Mouse (Mus musculus): ENCODE results near the gene Tgfbr2. TPM values are rescaled to one million over a fixed set of nuclear protein-coding genes. Genes with fewer than 3 reads are reported as not detected.

The Tgfbr2 gene
- polyA plus RNA-seq (2012; rRNA removed), result 2.6 and 3.2 TPM in 2 replicates
- 4.2 and 4.8 TPM in 2 replicates for polyA plus RNA-seq (2014; fragmentation: Nextera tagmentation; extraction: Ambion mirVana)

- Histone ChIP-seq H3K4me2 (ENCODE audit: low read depth) (peak within 1 kb of the TSS; percentile 76), H3K36me3 (replicated peaks; ENCODE audit: control insufficient read depth, insufficient read depth, low read depth) (no peaks in the 10 kb centered on the region), H3K9me3 (ENCODE audit: control insufficient read depth, low read length) (no peaks in the 10 kb centered on the region), H3K4me1 (replicated peaks; ENCODE audit: control insufficient read depth in 2 of 2, insufficient read depth in 2 of 2, low read length in 1 of 2) (peaks cover 0 to 16% of the 10 kb centered on the region in 2 experiments; a peak in 2 of 4 replicates), H3K27me3 (ENCODE audit: control insufficient read depth, insufficient read depth, low read length) (peaks cover 3% of the 10 kb centered on the region), H3K9ac (replicated peaks) (peak within 1 kb of the TSS; percentile 63), H3K4me3 (ENCODE audit: insufficient read depth in 1 of 2, low read depth in 2 of 2, low read length in 2 of 2) (peak within 1 kb of the TSS; percentile 67 to 68), H3K27ac (no peak within 1 kb of the TSS; the same call in 1 of the 2 replicates)
- TF ChIP-seq EP300 (IDR thresholded peaks at IDR 0.05; ENCODE audit: low read depth) (no peak), CTCF (IDR thresholded peaks at IDR 0.05; ENCODE audit: low read depth) (no peak)
- under 1% methylated on average over 90 of the region's 90 CpGs for WGBS (ENCODE audit: insufficient replicate concordance)
- ATAC-seq (ENCODE audit: insufficient read depth) (peak; percentile 65), DNase-seq (ENCODE audit: low read depth in 3 of 3, low spot score in 3 of 3) (peak in 2 of 3 experiments; percentile 42 to 43)
Measured at GRCm38 (mm10) chr9:116174481-116175461, at the start of gene Tgfbr2. Tgfbr2 (minus strand) TSS chr9:116175360.

- DNase-seq (ENCODE audit: low read depth in 3 of 3, low spot score in 3 of 3), result no peak
- H3K9ac ChIP-seq (replicated peaks), result no peak overlapping the region
- no peaks in the 10 kb centered on the region for H3K9me3 ChIP-seq (ENCODE audit: control insufficient read depth, low read length)
- TF ChIP-seq EP300 (IDR thresholded peaks at IDR 0.05; ENCODE audit: low read depth) (no peak), CTCF (IDR thresholded peaks at IDR 0.05; ENCODE audit: low read depth) (no peak)
- no peaks in the 10 kb centered on the region for H3K4me1 ChIP-seq (replicated peaks; ENCODE audit: control insufficient read depth in 2 of 2, insufficient read depth in 2 of 2, low read length in 1 of 2)
- no peaks in the 10 kb centered on the region for H3K27me3 ChIP-seq (ENCODE audit: control insufficient read depth, insufficient read depth, low read length)
- no peaks in the 10 kb centered on the region for H3K36me3 ChIP-seq (replicated peaks; ENCODE audit: control insufficient read depth, insufficient read depth, low read depth)
- WGBS (ENCODE audit: insufficient replicate concordance), result 55% methylated on average over 6 of the region's 6 CpGs
- H3K27ac ChIP-seq, result no peak overlapping the region
- no peak overlapping the region for H3K4me2 ChIP-seq (ENCODE audit: low read depth)
- no peak overlapping the region for H3K4me3 ChIP-seq (ENCODE audit: insufficient read depth in 1 of 2, low read depth in 2 of 2, low read length in 2 of 2)
- ATAC-seq (ENCODE audit: insufficient read depth), result no peak
Measured at GRCm38 (mm10) chr9:116223368-116223767, 48.2 kb upstream of the Tgfbr2 start.

GRCm38 (mm10) chr9:116222643-116223042 lies 47.5 kb upstream of the Tgfbr2 start:
- Histone ChIP-seq H3K9ac (replicated peaks) (no peak overlapping the region), H3K4me3 (ENCODE audit: insufficient read depth in 1 of 2, low read depth in 2 of 2, low read length in 2 of 2) (no peak overlapping the region), H3K36me3 (replicated peaks; ENCODE audit: control insufficient read depth, insufficient read depth, low read depth) (no peaks in the 10 kb centered on the region), H3K4me2 (ENCODE audit: low read depth) (no peak overlapping the region), H3K9me3 (ENCODE audit: control insufficient read depth, low read length) (no peaks in the 10 kb centered on the region), H3K4me1 (replicated peaks; ENCODE audit: control insufficient read depth in 2 of 2, insufficient read depth in 2 of 2, low read length in 1 of 2) (no peaks in the 10 kb centered on the region), H3K27ac (no peak overlapping the region), H3K27me3 (ENCODE audit: control insufficient read depth, insufficient read depth, low read length) (no peaks in the 10 kb centered on the region)
- 58% methylated on average over 5 of the region's 5 CpGs for WGBS (ENCODE audit: insufficient replicate concordance)
- no peak for TF ChIP-seq EP300 (IDR thresholded peaks at IDR 0.05; ENCODE audit: low read depth)
- ATAC-seq (ENCODE audit: insufficient read depth) (no peak), DNase-seq (ENCODE audit: low read depth in 3 of 3, low spot score in 3 of 3) (no peak)

- Histone ChIP-seq H3K4me3 (ENCODE audit: insufficient read depth in 1 of 2, low read depth in 2 of 2, low read length in 2 of 2) (no peak overlapping the region), H3K4me1 (replicated peaks; ENCODE audit: control insufficient read depth in 2 of 2, insufficient read depth in 2 of 2, low read length in 1 of 2) (no peaks in the 10 kb centered on the region), H3K27me3 (ENCODE audit: control insufficient read depth, insufficient read depth, low read length) (no peaks in the 10 kb centered on the region), H3K9me3 (ENCODE audit: control insufficient read depth, low read length) (no peaks in the 10 kb centered on the region), H3K9ac (replicated peaks) (no peak overlapping the region), H3K36me3 (replicated peaks; ENCODE audit: control insufficient read depth, insufficient read depth, low read depth) (no peaks in the 10 kb centered on the region), H3K4me2 (ENCODE audit: low read depth) (no peak overlapping the region), H3K27ac (no peak overlapping the region)
- ATAC-seq (ENCODE audit: insufficient read depth) (no peak), DNase-seq (ENCODE audit: low read depth in 3 of 3, low spot score in 3 of 3) (no peak)
- 46% methylated on average over 11 of the region's 11 CpGs for WGBS (ENCODE audit: insufficient replicate concordance)
- TF ChIP-seq EP300 (IDR thresholded peaks at IDR 0.05; ENCODE audit: low read depth), result no peak
- no peak for TF ChIP-seq CTCF (IDR thresholded peaks at IDR 0.05; ENCODE audit: low read depth)
Measured at GRCm38 (mm10) chr9:116222000-116222399, 46.8 kb upstream of the Tgfbr2 start.

- H3K36me3 ChIP-seq (replicated peaks; ENCODE audit: control insufficient read depth, insufficient read depth, low read depth), result no peaks in the 10 kb centered on the region
Measured at GRCm38 (mm10) chr9:116221565-116221964, 46.4 kb upstream of the Tgfbr2 start.

More at GRCm38 (mm10) chr9:116221565-116221964, 46.4 kb upstream of the Tgfbr2 start:
- no peaks in the 10 kb centered on the region for H3K27me3 ChIP-seq (ENCODE audit: control insufficient read depth, insufficient read depth, low read length)
- H3K27ac ChIP-seq, result no peak overlapping the region
- H3K4me1 ChIP-seq (replicated peaks; ENCODE audit: control insufficient read depth in 2 of 2, insufficient read depth in 2 of 2, low read length in 1 of 2), result no peaks in the 10 kb centered on the region
- no peak for ATAC-seq (ENCODE audit: insufficient read depth)
- H3K4me2 ChIP-seq (ENCODE audit: low read depth), result no peak overlapping the region
- TF ChIP-seq CTCF (IDR thresholded peaks at IDR 0.05; ENCODE audit: low read depth), result no peak
- TF ChIP-seq EP300 (IDR thresholded peaks at IDR 0.05; ENCODE audit: low read depth), result no peak
- no peak overlapping the region for H3K4me3 ChIP-seq (ENCODE audit: insufficient read depth in 1 of 2, low read depth in 2 of 2, low read length in 2 of 2)
- no peak for DNase-seq (ENCODE audit: low read depth in 3 of 3, low spot score in 3 of 3)
- H3K9ac ChIP-seq (replicated peaks), result no peak overlapping the region
- 73% methylated on average over 6 of the region's 6 CpGs for WGBS (ENCODE audit: insufficient replicate concordance)
- no peaks in the 10 kb centered on the region for H3K9me3 ChIP-seq (ENCODE audit: control insufficient read depth, low read length)

Measured in liver, embryonic 14.5 days (tissue).